30 mouse cellular contexts compared by ENCODE assay signal in genomic region chr7:122706736-122707135, GRCm38 (mm10). TPM values are rescaled to one million over a fixed set of nuclear protein-coding genes. Genes with fewer than 3 reads are reported as not detected.
"Had no signal": no experiment of that assay in that cellular context is flagged by ENCODE, and none has a peak within 500 bp of the region (broad histone marks: within the 10 kb centered on the region; RNA-seq: fewer than 3 reads in every experiment).

No protein-coding gene starts in this region.

- H3K9me3 ChIP-seq: heart, embryonic 12.5 days; hindbrain, embryonic 13.5 days; hindbrain, embryonic 15.5 days; kidney, embryonic 15.5 days; limb, embryonic 10.5 days; limb, embryonic 12.5 days; liver, embryonic 13.5 days; liver, embryonic 15.5 days had no signal

- H3K36me3 ChIP-seq: heart, embryonic 12.5 days; hindbrain, embryonic 13.5 days; hindbrain, embryonic 15.5 days; kidney, embryonic 15.5 days; limb, embryonic 10.5 days; limb, embryonic 12.5 days; liver, embryonic 13.5 days; liver, embryonic 15.5 days had no signal

- DNase-seq: gastrocnemius, adult 2 months; gastrocnemius, postnatal 10 days; gastrocnemius, postnatal 25 days; heart, adult 18-20 months; heart, postnatal 10 days; kidney, adult 11 months; kidney, adult 2 months; kidney, adult 9 months; kidney, postnatal 14 days; kidney, postnatal 36 days; layer of hippocampus, adult 9-11 months; liver; liver, embryonic 13.5 days; liver, postnatal 0 days had no signal

- H3K27me3 ChIP-seq: hindbrain, embryonic 13.5 days; hindbrain, embryonic 15.5 days; liver, embryonic 13.5 days; liver, embryonic 15.5 days had no signal

- H3K4me1 ChIP-seq: heart, embryonic 12.5 days; hindbrain, embryonic 15.5 days; kidney, embryonic 15.5 days; limb, embryonic 10.5 days; limb, embryonic 12.5 days; liver, embryonic 13.5 days; liver, embryonic 15.5 days had no signal

- H3K9ac ChIP-seq: heart, embryonic 12.5 days; hindbrain, embryonic 13.5 days; hindbrain, embryonic 15.5 days; kidney, embryonic 15.5 days; limb, embryonic 12.5 days; liver, embryonic 13.5 days; liver, embryonic 15.5 days; liver, postnatal 0 days had no signal

- H3K4me2 ChIP-seq: heart, embryonic 12.5 days; hindbrain, embryonic 13.5 days; hindbrain, embryonic 15.5 days; kidney, embryonic 15.5 days; limb, embryonic 12.5 days; liver, embryonic 11.5 days; liver, embryonic 13.5 days; liver, embryonic 15.5 days had no signal

- H3K27ac ChIP-seq: gastrocnemius, adult 2 months; hindbrain, embryonic 13.5 days; hindbrain, embryonic 15.5 days; hindbrain, postnatal 0 days; kidney, embryonic 15.5 days; kidney, postnatal 0 days; limb, embryonic 10.5 days; limb, embryonic 12.5 days; liver, embryonic 13.5 days; liver, embryonic 15.5 days had no signal

- ATAC-seq: hindbrain, postnatal 0 days; intestine, embryonic 16.5 days; liver, postnatal 0 days had no signal

- H3K4me3 ChIP-seq: gastrocnemius, adult 2 months; heart, embryonic 12.5 days; hindbrain, embryonic 13.5 days; hindbrain, embryonic 15.5 days; kidney, embryonic 15.5 days; limb, embryonic 10.5 days; limb, embryonic 12.5 days; liver, embryonic 13.5 days; liver, embryonic 15.5 days had no signal

RNA-seq across cellular contexts. Expression of gene Cacng3, which starts 36.4 kb away (rescaled TPM):
- total RNA-seq: gastrocnemius, adult 2 months; gastrocnemius, postnatal 25 days; gastrocnemius, postnatal 4 days; heart, adult 18-20 months; heart, adult 8-10 months; heart, postnatal 25 days; hematopoietic stem cell, adult 5-6 weeks had no signal
- polyA plus RNA-seq: heart, embryonic 12.5 days; kidney, postnatal 0 days; large intestine, adult 2 months; limb, embryonic 10.5 days; limb, embryonic 12.5 days; liver, embryonic 13.5 days had no signal
